Mouse (Mus musculus): ENCODE results near the gene Pyy. TPM values are rescaled to one million over a fixed set of nuclear protein-coding genes. Genes with fewer than 3 reads are reported as not detected.
A peak's percentile ranks its signal among the peaks of the same experiment; 100 is the strongest.

Gene Pyy
- polyA plus RNA-seq, 1 experiment from 2014 or later, result not detected

DNA sequence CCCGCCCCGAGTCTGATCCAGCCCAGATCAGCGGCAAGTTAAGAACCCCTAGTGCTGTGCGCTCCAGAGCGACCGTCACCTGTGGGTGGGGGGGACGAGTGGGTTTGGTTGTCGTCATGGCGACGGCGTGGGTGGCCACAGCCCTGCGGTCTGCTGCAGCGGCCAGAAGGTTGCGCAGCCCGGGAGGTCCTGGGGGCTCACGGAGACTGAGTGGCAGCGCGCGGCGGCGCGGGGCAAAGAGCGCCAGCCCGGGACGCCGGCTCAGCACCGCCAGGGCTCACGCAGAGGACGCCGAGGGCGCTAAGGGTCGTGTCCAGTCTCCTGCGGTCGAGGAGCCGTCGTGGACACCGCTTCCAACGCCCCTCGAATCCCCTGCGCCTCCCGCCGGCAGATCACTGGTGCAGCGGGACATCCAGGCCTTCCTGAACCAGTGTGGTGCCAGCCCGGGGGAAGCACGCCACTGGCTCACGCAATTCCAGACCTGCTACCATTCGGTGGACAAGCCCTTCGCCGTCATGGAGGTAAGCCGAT, 37.9 kb upstream of the Pyy start, which contains the start of gene Nags:
TSS of gene Nags (plus strand) at position 43 of the 531 bp plus-strand sequence.
- no peak within 1 kb of the TSS for H3K27ac ChIP-seq
- DNase-seq (ENCODE audit: low spot score), result no peak
- peak within 1 kb of the TSS; percentile 26 for H3K4me3 ChIP-seq (replicated peaks; ENCODE audit: low read depth, low read length)
- WGBS, result 1% methylated on average over 50 of the region's 50 CpGs
- peaks cover 36% of the 10 kb centered on the region for H3K27me3 ChIP-seq (ENCODE audit: insufficient read depth, low read length)
- H3K36me3 ChIP-seq (ENCODE audit: insufficient read depth, low read length), result no peaks in the 10 kb centered on the region
- H3K9me3 ChIP-seq (replicated peaks; ENCODE audit: low read length), result no peaks in the 10 kb centered on the region
- H3K4me2 ChIP-seq (ENCODE audit: low read length), result peak within 1 kb of the TSS; percentile 51
- no peak for TF ChIP-seq CTCF (IDR thresholded peaks at IDR 0.05; ENCODE audit: low read depth)
- H3K4me1 ChIP-seq (replicated peaks; ENCODE audit: insufficient read depth, low read length), result peaks cover 9% of the 10 kb centered on the region; the same call in 1 of the 2 replicates
- no peak for ATAC-seq (replicated peaks; ENCODE audit: low FRiP score, low read depth)
- H3K9ac ChIP-seq (ENCODE audit: low read depth, low read length), result no peak within 1 kb of the TSS

- ATAC-seq (replicated peaks; ENCODE audit: low FRiP score, low read depth) (no peak), DNase-seq (ENCODE audit: low spot score) (no peak)
- peak overlapping the region; percentile 51 for H3K4me2 ChIP-seq (ENCODE audit: low read length)
- no peaks in the 10 kb centered on the region for H3K9me3 ChIP-seq (replicated peaks; ENCODE audit: low read length)
- H3K9ac ChIP-seq (ENCODE audit: low read depth, low read length), result no peak overlapping the region
- no peaks in the 10 kb centered on the region for H3K36me3 ChIP-seq (ENCODE audit: insufficient read depth, low read length)
- H3K27me3 ChIP-seq (ENCODE audit: insufficient read depth, low read length), result peaks cover 36% of the 10 kb centered on the region
- no peak for TF ChIP-seq CTCF (IDR thresholded peaks at IDR 0.05; ENCODE audit: low read depth)
- peak overlapping the region; percentile 26 for H3K4me3 ChIP-seq (replicated peaks; ENCODE audit: low read depth, low read length)
- peaks cover 9% of the 10 kb centered on the region; the same call in 1 of the 2 replicates for H3K4me1 ChIP-seq (replicated peaks; ENCODE audit: insufficient read depth, low read length)
- H3K27ac ChIP-seq, result no peak overlapping the region
- 30% methylated on average over 13 of the region's 13 CpGs for WGBS
Observed at GRCm38 (mm10) chr11:102144957-102145470, 37.4 kb upstream of the Pyy start.

DNA sequence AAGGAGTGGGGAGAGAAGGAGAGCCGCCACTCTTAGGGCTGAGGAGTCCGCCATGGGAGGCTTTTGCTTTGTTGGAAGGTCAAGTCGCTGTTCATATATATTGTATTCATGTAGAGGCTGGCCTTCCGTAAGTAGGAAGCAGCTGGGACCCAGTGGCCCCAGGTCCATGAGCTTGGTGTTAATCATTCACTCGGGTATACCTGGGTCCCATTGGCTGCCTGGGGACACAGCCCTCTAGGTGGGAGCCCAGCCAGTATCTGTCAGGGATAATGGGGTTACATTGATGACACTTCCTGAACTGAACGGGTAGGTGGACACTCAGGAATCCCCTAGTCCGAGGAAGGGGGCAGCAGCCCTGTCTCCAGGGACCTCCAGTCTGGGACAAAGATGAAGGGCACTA, 34.7 kb upstream of the Pyy start:
- Histone ChIP-seq H3K36me3 (ENCODE audit: insufficient read depth, low read length) (no peaks in the 10 kb centered on the region), H3K4me3 (replicated peaks; ENCODE audit: low read depth, low read length) (no peak overlapping the region), H3K27ac (no peak overlapping the region), H3K27me3 (ENCODE audit: insufficient read depth, low read length) (peaks cover 24% of the 10 kb centered on the region), H3K9me3 (replicated peaks; ENCODE audit: low read length) (no peaks in the 10 kb centered on the region), H3K4me1 (replicated peaks; ENCODE audit: insufficient read depth, low read length) (peaks cover 9% of the 10 kb centered on the region; the same call in 1 of the 2 replicates), H3K9ac (ENCODE audit: low read depth, low read length) (no peak overlapping the region), H3K4me2 (ENCODE audit: low read length) (no peak overlapping the region)
- DNase-seq (ENCODE audit: low spot score), result no peak
- no peak for TF ChIP-seq CTCF (IDR thresholded peaks at IDR 0.05; ENCODE audit: low read depth)
- ATAC-seq (replicated peaks; ENCODE audit: low FRiP score, low read depth), result 0 out of 2 replicates have a peak, but pooled peaks have one; percentile 29
- WGBS, result 53% methylated on average over 7 of the region's 7 CpGs

DNA sequence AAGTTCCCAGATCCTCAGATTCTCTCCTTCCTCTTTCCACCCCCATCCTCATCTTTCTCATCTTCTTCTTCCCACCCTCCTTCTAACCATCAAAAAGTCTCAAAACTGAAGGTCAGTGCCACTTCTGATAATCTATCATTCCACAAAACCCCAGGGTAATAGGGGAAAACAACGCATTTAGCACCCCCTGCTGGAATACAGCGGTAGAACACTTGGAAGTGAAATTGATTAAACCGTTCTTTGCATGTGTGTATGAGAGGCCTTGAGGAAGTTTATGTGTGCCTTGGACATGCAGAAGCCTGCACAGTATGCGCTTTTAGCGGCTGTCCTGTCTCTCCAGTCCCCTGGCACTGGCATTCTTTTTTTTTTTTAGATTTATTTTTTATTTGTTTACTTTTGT, 32.9 kb upstream of the Pyy start:
- DNase-seq (ENCODE audit: low spot score) (peak; percentile 76), ATAC-seq (replicated peaks; ENCODE audit: low FRiP score, low read depth) (no peak)
- Histone ChIP-seq H3K4me3 (replicated peaks; ENCODE audit: low read depth, low read length) (no peak overlapping the region), H3K27ac (no peak overlapping the region), H3K4me1 (replicated peaks; ENCODE audit: insufficient read depth, low read length) (peaks cover 5% of the 10 kb centered on the region; the same call in 1 of the 2 replicates), H3K9me3 (replicated peaks; ENCODE audit: low read length) (no peaks in the 10 kb centered on the region), H3K9ac (ENCODE audit: low read depth, low read length) (no peak overlapping the region), H3K36me3 (ENCODE audit: insufficient read depth, low read length) (no peaks in the 10 kb centered on the region), H3K4me2 (ENCODE audit: low read length) (no peak overlapping the region), H3K27me3 (ENCODE audit: insufficient read depth, low read length) (peaks cover 8% of the 10 kb centered on the region)
- 1% methylated on average over 5 of the region's 5 CpGs for WGBS
- TF ChIP-seq CTCF (IDR thresholded peaks at IDR 0.05; ENCODE audit: low read depth), result peak; percentile 93

DNA sequence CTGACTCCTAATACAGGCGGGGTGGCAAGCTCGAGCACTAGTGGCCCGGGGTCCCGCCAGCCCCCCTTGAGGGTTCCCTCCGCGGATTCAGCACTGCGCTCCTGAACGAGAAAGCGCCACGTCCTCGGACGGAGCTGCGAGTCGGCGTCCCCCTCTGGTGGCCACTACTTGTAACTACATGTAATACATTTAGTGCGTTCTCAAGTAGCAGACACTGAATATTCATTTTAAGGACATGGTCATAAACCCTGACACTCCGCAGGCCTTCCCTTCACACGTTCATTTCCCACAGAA, 30.8 kb upstream of the Pyy start:
- Histone ChIP-seq H3K36me3 (ENCODE audit: insufficient read depth, low read length) (no peaks in the 10 kb centered on the region), H3K9me3 (replicated peaks; ENCODE audit: low read length) (no peaks in the 10 kb centered on the region), H3K4me1 (replicated peaks; ENCODE audit: insufficient read depth, low read length) (no peaks in the 10 kb centered on the region), H3K4me3 (replicated peaks; ENCODE audit: low read depth, low read length) (no peak overlapping the region), H3K9ac (ENCODE audit: low read depth, low read length) (no peak overlapping the region), H3K4me2 (ENCODE audit: low read length) (peak overlapping the region; percentile 47), H3K27me3 (ENCODE audit: insufficient read depth, low read length) (no peaks in the 10 kb centered on the region), H3K27ac (no peak overlapping the region)
- TF ChIP-seq CTCF (IDR thresholded peaks at IDR 0.05; ENCODE audit: low read depth), result peak; percentile 94
- peak; percentile 88 for DNase-seq (ENCODE audit: low spot score)
- WGBS, result under 1% methylated on average over 18 of the region's 18 CpGs
- no peak for ATAC-seq (replicated peaks; ENCODE audit: low FRiP score, low read depth)

GRCm38 (mm10) chr11:102137625-102138446, 30.2 kb upstream of the Pyy start:
- no peak overlapping the region for H3K27ac ChIP-seq
- TF ChIP-seq CTCF (IDR thresholded peaks at IDR 0.05; ENCODE audit: low read depth), result no peak
- DNase-seq (ENCODE audit: low spot score) (no peak), ATAC-seq (replicated peaks; ENCODE audit: low FRiP score, low read depth) (no peak)
- no peak overlapping the region for H3K4me3 ChIP-seq (replicated peaks; ENCODE audit: low read depth, low read length)
- H3K4me1 ChIP-seq (replicated peaks; ENCODE audit: insufficient read depth, low read length), result no peaks in the 10 kb centered on the region
- H3K27me3 ChIP-seq (ENCODE audit: insufficient read depth, low read length), result no peaks in the 10 kb centered on the region
- H3K9me3 ChIP-seq (replicated peaks; ENCODE audit: low read length), result no peaks in the 10 kb centered on the region
- WGBS, result 47% methylated on average over 13 of the region's 13 CpGs
- peak overlapping the region; percentile 47 for H3K4me2 ChIP-seq (ENCODE audit: low read length)
- H3K9ac ChIP-seq (ENCODE audit: low read depth, low read length), result no peak overlapping the region
- no peaks in the 10 kb centered on the region for H3K36me3 ChIP-seq (ENCODE audit: insufficient read depth, low read length)

Measured in kidney, postnatal 0 days (tissue).